Mouse (Mus musculus): ENCODE results near the gene Cyp4f14. TPM values are rescaled to one million over a fixed set of nuclear protein-coding genes. Genes with fewer than 3 reads are reported as not detected.

Cyp4f14 gene
- polyA plus RNA-seq, 1 experiment from 2014 or later = not detected

DNA sequence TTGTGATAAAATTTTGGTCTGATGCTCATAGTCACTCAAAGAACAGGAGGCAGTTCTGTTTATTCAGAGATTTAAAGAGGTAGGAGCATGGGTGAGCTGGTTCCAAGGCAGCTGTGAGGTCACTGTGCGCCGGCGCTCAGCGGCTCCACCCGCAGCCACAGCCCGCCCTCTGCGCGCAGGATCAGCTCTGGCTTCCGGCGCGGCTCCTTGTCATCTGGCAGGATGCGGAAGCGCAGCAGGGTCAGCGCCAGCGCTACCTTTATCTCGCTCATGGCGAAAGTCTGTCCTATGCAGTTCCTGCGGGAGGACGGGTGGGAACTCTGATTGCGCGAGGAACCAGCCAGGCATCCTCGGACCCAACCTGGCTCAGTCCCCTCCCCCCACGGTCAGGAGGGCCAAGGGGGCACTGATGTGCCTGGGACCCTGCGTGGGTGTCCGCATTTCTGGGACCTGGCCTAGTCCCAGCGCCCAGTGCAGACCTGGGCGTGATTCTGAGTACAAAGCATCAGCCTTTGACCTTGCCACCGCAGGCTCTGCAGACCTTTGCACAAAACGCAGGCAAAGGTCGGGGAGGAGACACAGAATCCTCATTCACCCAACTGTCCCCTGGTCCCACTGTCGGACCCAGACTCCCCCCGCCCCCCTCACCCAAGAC, 7.6 kb upstream of the Cyp4f14 start:
- Histone ChIP-seq H3K36me3 (no peaks in the 10 kb centered on the region), H3K9ac (peak overlapping the region; percentile 69), H3K4me1 (0 out of 2 replicates have a peak, but pooled peaks cover 2% of the 10 kb centered on the region), H3K4me2 (replicated peaks) (peak overlapping the region; percentile 71), H3K4me3 (peak overlapping the region; percentile 44), H3K27ac (no peak overlapping the region), H3K27me3 (replicated peaks) (no peaks in the 10 kb centered on the region), H3K9me3 (no peaks in the 10 kb centered on the region; the same call in 1 of the 2 replicates)
- 17% methylated on average over 32 of the region's 32 CpGs for WGBS
- ATAC-seq (ENCODE audit: low FRiP score, low read depth) = peak; percentile 92

DNA sequence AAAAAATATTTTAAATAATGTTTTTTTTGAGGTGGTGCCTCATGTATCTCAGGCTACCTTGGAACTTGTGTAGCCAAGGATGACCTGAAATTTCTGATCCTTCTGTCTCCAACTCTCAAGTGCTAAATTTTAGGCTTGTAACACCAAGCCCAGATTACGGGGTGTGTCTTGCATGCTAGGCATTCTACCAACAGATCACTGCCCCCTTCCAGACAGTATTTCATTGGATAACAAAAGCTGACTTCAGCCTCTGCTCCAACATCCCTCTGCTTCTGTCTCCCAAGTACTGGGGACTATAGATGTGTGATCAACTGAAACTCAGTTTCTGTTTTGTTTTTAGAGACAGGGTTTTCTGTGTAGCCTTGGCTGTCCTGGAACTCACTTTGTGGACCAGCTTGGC, 6.5 kb upstream of the Cyp4f14 start:
- Histone ChIP-seq H3K9me3 (no peaks in the 10 kb centered on the region; the same call in 1 of the 2 replicates), H3K27me3 (replicated peaks) (no peaks in the 10 kb centered on the region), H3K4me1 (0 out of 2 replicates have a peak, but pooled peaks cover 2% of the 10 kb centered on the region), H3K36me3 (no peaks in the 10 kb centered on the region), H3K27ac (no peak overlapping the region), H3K4me2 (replicated peaks) (no peak overlapping the region), H3K4me3 (no peak overlapping the region), H3K9ac (no peak overlapping the region)
- WGBS = 91% methylated on average over 1 of the region's 1 CpGs
- ATAC-seq (ENCODE audit: low FRiP score, low read depth) = no peak

DNA sequence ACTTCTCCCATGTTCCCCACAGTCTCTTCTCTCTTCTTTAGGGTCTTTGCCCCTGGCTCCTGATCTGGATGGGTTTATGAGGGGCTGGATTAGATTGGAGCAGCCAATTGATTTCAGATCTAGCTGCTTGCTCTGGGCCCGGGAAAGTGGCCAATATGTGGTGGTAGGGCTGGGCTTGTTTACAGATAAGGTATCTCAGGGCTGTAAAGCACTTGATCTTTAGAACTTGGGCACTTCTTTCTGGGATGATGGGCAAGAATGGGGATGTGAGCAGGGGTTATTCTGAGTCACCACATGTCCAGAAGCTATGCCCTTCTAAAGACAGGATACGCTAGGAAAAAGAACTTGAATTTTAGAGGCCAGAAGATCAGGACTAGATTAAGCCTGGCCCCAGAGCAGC, 2.0 kb upstream of the Cyp4f14 start:
- Histone ChIP-seq H3K4me3 (no peak overlapping the region), H3K4me1 (no peaks in the 10 kb centered on the region), H3K36me3 (no peaks in the 10 kb centered on the region), H3K27me3 (replicated peaks) (no peaks in the 10 kb centered on the region), H3K9me3 (no peaks in the 10 kb centered on the region; the same call in 1 of the 2 replicates), H3K4me2 (replicated peaks) (no peak overlapping the region), H3K27ac (no peak overlapping the region), H3K9ac (no peak overlapping the region)
- 85% methylated on average over 2 of the region's 2 CpGs for WGBS
- ATAC-seq (ENCODE audit: low FRiP score, low read depth) = no peak

DNA sequence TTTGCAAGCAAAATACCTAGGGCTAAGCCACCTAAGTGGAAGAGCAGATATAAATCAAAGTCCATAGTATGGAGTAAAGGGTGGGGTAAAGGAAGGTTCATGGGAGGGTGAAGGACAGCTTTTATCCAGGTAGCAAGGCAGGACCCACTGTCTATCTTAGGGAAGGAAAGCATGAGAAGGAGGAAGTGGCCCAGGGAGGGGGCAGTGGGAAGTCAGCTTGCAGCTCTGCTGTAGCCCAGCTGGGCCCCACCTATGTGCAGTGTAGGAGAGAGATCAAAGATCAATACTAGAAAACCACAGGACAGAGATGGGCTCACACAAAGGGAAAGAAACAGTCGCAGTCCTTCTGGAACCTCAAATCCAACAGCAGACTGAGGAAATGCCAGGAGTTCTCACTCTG, 1.1 kb downstream of the Cyp4f14 start:
- 65% methylated on average over 1 of the region's 1 CpGs for WGBS
- Histone ChIP-seq H3K9ac (no peak overlapping the region), H3K27ac (no peak overlapping the region), H3K4me2 (replicated peaks) (no peak overlapping the region), H3K36me3 (no peaks in the 10 kb centered on the region), H3K9me3 (no peaks in the 10 kb centered on the region; the same call in 1 of the 2 replicates), H3K27me3 (replicated peaks) (no peaks in the 10 kb centered on the region), H3K4me3 (no peak overlapping the region), H3K4me1 (no peaks in the 10 kb centered on the region)
- ATAC-seq (ENCODE audit: low FRiP score, low read depth) = no peak

- WGBS = 77% methylated on average over 10 of the region's 10 CpGs
- no peak for ATAC-seq (ENCODE audit: low FRiP score, low read depth)
- no peaks in the 10 kb centered on the region for H3K36me3 ChIP-seq
- no peak overlapping the region for H3K9ac ChIP-seq
- H3K9me3 ChIP-seq = no peaks in the 10 kb centered on the region
- no peak overlapping the region for H3K27ac ChIP-seq
- no peak overlapping the region for H3K4me3 ChIP-seq
- H3K27me3 ChIP-seq (replicated peaks) = peaks cover 6% of the 10 kb centered on the region; the same call in 1 of the 2 replicates
- H3K4me2 ChIP-seq (replicated peaks) = no peak overlapping the region
- H3K4me1 ChIP-seq = no peaks in the 10 kb centered on the region
Measured at GRCm38 (mm10) chr17:32906172-32906571, 11.0 kb downstream of the Cyp4f14 start.

DNA sequence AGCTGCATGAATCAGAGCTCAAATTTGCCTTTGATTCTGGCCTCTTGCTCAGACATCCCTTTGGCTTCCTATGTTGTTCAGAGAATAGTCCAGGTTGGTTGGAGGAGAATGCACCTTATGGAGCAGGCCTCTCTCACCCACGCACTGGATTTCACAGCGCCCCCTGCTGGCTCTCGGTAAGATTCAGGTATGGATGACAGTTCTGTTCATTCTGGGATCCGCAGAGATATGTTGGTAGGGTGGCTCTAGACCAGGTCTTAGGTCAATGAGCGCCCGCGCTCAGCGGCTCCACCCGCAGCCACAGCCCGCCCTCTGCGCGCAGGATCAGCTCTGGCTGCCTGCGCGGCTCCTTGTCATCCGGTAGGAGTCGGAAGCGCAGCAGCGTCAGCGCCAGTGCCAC, 11.9 kb downstream of the Cyp4f14 start:
- H3K4me2 ChIP-seq (replicated peaks) = peak overlapping the region; percentile 46
- no peaks in the 10 kb centered on the region for H3K9me3 ChIP-seq
- peaks cover 6% of the 10 kb centered on the region; the same call in 1 of the 2 replicates for H3K27me3 ChIP-seq (replicated peaks)
- no peak overlapping the region for H3K9ac ChIP-seq
- H3K4me1 ChIP-seq = no peaks in the 10 kb centered on the region
- WGBS = 13% methylated on average over 19 of the region's 19 CpGs
- H3K4me3 ChIP-seq = no peak overlapping the region
- no peak overlapping the region for H3K27ac ChIP-seq
- no peak for ATAC-seq (ENCODE audit: low FRiP score, low read depth)
- H3K36me3 ChIP-seq = no peaks in the 10 kb centered on the region

GRCm38 (mm10) chr17:32904414-32904813, 12.7 kb downstream of the Cyp4f14 start:
- ATAC-seq (ENCODE audit: low FRiP score, low read depth) = no peak
- H3K4me2 ChIP-seq (replicated peaks) = no peak overlapping the region
- no peaks in the 10 kb centered on the region for H3K4me1 ChIP-seq
- peaks cover 6% of the 10 kb centered on the region; the same call in 1 of the 2 replicates for H3K27me3 ChIP-seq (replicated peaks)
- H3K9me3 ChIP-seq = no peaks in the 10 kb centered on the region
- H3K4me3 ChIP-seq = no peak overlapping the region
- WGBS = 68% methylated on average over 2 of the region's 2 CpGs
- H3K9ac ChIP-seq = no peak overlapping the region
- H3K27ac ChIP-seq = no peak overlapping the region
- H3K36me3 ChIP-seq = no peaks in the 10 kb centered on the region

DNA sequence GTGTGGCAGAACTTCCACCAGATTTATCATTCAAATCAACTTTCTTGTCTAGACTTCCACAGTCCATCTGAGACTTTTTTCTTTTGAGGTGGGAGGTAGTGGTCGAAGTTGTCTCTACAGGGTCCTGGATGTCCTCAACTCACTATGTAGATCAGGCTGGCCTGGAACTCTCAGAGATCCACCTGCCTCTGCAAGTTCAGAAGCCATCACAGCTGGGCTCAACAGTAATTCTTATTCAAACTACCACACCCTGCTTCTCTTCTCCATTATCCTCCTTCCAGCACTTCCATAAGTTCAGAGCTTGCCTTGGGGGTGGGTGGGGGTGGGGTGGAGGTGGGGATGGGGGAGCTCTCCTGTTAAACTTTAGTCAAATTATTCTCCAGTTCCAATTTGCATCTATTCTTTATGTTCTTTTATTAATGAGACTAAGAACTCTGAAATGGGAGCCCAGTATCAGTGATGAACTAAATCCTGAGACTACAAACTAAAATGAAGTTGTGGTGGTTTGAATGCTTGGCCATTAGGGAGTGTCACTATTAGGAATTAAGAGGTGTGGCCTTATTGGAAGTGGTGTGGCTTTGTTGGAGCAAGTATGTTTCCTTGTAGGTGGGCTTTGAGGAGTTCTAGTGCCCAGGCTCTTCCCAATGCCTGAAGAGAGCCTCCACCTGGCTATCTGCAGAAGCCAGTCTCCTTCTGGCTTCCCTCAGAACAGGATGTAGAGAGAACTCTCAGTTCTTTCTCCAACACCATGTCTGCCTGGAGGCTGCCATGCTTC, 15.2 kb downstream of the Cyp4f14 start:
- Histone ChIP-seq H3K36me3 (no peaks in the 10 kb centered on the region), H3K4me3 (no peak overlapping the region), H3K9ac (no peak overlapping the region), H3K27me3 (replicated peaks) (peaks cover 6% of the 10 kb centered on the region; the same call in 1 of the 2 replicates), H3K9me3 (no peaks in the 10 kb centered on the region), H3K4me1 (no peaks in the 10 kb centered on the region), H3K4me2 (replicated peaks) (no peak overlapping the region), H3K27ac (no peak overlapping the region)
- no peak for ATAC-seq (ENCODE audit: low FRiP score, low read depth)
- WGBS = 50% methylated on average over 1 of the region's 1 CpGs

- Histone ChIP-seq H3K4me2 (replicated peaks) (no peak overlapping the region), H3K9ac (no peak overlapping the region), H3K27ac (no peak overlapping the region), H3K27me3 (replicated peaks) (no peaks in the 10 kb centered on the region), H3K36me3 (no peaks in the 10 kb centered on the region), H3K4me1 (peaks cover 4% of the 10 kb centered on the region), H3K4me3 (no peak overlapping the region), H3K9me3 (no peaks in the 10 kb centered on the region)
- whole genome bisulfite sequencing = 94% methylated on average over 4 of the region's 4 CpGs
- no peak for ATAC-seq (ENCODE audit: low FRiP score, low read depth)
Measured at GRCm38 (mm10) chr17:32895421-32895820, 21.7 kb downstream of the Cyp4f14 start.

DNA sequence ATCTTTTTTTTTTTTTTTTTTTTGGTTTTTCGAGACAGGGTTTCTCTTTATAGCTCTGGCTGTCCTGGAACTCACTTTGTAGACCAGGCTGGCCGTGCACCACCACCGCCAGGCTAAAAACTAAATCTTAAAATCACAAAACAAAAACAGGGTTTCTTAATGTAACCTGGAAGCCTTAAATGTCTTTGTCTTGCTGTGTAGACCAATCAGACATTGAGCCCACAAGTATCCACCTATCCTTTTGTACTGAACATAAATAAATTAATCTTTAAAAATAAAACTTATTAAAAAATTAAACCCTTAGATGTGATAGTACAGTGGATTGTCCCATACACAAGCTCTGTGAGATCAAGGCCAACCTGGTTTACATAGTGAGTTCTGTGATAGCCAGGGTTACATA, 23.2 kb downstream of the Cyp4f14 start:
- H3K4me1 ChIP-seq = peaks cover 15% of the 10 kb centered on the region
- no peak overlapping the region for H3K4me3 ChIP-seq
- 89% methylated on average over 3 of the region's 3 CpGs for WGBS

GRCm38 (mm10) chr17:32891239-32892180, 25.6 kb downstream of the Cyp4f14 start, which contains the start of gene Zfp870:
Gene Zfp870, minus strand, starts transcription at chr17:32891642.
- ATAC-seq (ENCODE audit: low FRiP score, low read depth) = peak; percentile 98
- Histone ChIP-seq H3K27me3 (replicated peaks) (no peaks in the 10 kb centered on the region), H3K4me2 (replicated peaks) (peak within 1 kb of the TSS; percentile 77), H3K36me3 (peaks cover 3% of the 10 kb centered on the region; the same call in 1 of the 2 replicates), H3K27ac (peak within 1 kb of the TSS; percentile 39; the same call in 1 of the 2 replicates), H3K9ac (peak within 1 kb of the TSS; percentile 74), H3K9me3 (no peaks in the 10 kb centered on the region), H3K4me3 (peak within 1 kb of the TSS; percentile 50), H3K4me1 (peaks cover 15% of the 10 kb centered on the region)
- 12% methylated on average over 33 of the region's 33 CpGs for WGBS

More for the DNA sequence above, 23.2 kb downstream of the Cyp4f14 start:
- Histone ChIP-seq H3K9ac (no peak overlapping the region), H3K9me3 (no peaks in the 10 kb centered on the region), H3K27me3 (replicated peaks) (no peaks in the 10 kb centered on the region), H3K36me3 (no peaks in the 10 kb centered on the region), H3K27ac (no peak overlapping the region), H3K4me2 (replicated peaks) (no peak overlapping the region)
- no peak for ATAC-seq (ENCODE audit: low FRiP score, low read depth)

Measured in neural tube, embryonic 12.5 days (tissue).